Mouse (Mus musculus): ENCODE results near the gene Gm49711. TPM values are rescaled to one million over a fixed set of nuclear protein-coding genes. Genes with fewer than 3 reads are reported as not detected.
"Not testable (repeated sequence)": the region's sequence is repeated elsewhere in the genome, so short reads cannot be mapped to it uniquely, and the experiment has no call there.

Gm49711 gene
- total RNA-seq, 4 experiments from 2014 or later, result 0.39 TPM; not detected in 3

DNA sequence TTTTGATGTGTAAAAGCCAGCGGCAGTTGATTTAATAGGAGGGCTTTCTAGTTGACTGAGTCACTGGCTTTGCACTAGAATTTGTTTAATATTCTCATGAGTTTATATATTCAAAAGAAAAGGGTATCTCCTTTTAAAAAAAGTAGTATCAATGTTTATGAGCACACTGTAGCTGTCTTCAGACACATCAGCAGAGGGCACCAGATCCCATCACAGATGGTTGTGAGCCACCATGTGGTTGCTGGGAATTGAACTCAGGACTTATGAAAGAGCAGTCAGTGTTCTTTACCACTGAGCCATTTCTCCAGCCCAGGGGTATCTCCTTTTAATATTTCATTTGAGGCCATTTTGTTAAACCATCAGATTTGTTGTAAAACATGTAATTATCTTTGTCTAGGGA, 4.7 kb downstream of the Gm49711 start:
- no peak for DNase-seq (ENCODE audit: low spot score in 2 of 2)

DNA sequence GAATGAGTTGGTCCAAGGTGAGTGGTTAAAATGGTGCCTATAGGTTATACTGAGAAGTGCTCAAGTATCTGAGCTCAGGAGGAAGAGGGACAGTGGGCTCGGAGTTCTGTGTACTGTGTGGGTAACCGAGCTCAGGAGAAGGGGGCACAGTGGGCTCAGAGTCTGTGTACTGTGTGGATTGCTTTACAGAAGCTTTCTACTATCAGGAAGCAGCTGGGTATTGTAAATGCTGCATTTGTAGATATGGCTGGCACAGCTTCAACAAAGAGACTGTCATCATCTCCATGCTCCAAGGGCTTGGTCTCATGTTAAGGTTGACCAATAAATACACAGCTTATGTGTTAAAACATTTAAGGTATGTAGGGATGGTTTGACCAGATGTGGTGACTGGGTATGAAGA, 6.7 kb downstream of the Gm49711 start:
- DNase-seq (ENCODE audit: low spot score in 2 of 2), result no peak

GRCm38 (mm10) chr16:92070338-92070737, 12.2 kb downstream of the Gm49711 start:
- no peak for DNase-seq (ENCODE audit: low spot score in 2 of 2)

DNA sequence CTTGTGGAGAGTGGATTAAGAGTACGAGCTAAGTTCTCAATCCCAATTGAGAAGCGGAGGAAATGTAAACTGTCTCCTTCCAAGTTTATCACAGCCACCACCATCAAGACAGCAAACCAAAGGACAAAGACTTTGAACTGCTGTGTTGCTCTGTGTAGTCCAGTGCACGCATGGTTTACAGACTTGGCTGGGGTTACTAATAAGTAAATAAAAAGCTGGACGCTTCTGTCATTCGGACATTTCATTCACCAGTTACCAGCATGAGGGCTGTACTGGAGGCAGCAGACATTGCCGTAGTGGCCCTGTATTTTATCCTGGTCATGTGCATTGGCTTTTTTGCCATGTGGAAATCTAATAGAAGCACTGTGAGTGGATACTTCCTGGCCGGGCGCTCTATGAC, 18.7 kb downstream of the Gm49711 start:
- no peak for DNase-seq (ENCODE audit: low spot score in 2 of 2)

DNA sequence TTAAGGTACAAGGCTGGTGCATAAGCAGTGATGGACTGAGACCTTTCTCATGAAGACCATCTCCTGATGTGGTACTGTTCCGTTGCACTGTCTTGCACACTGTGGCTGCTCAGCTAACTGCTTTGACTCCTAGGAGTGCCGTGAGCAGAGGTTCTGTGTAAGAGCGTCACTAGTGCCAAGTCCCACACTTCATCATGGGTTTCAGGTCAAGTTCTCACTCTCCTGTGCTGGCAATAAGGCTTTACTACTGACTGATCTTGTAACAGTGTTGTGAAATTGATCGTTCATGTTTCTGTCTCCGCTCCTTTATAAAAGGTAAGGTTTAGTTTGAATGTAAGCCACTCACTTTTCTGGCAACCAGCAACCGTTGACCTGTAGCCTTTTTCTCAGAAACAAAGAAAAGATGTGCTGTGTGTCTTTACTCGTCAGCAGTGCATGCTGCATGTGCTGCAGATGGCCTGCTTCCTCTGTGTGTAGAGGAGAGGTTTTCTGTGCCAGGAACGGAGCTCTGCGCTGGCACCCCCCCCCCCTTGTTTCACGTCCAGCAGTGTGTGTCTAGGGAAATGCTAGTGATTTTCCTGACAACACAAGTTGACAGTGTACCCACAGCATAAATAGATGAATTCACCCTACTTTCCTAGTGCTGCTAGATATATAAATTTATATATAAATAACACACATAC, 25.8 kb downstream of the Gm49711 start:
- no peak for DNase-seq (ENCODE audit: low spot score in 2 of 2)

DNA sequence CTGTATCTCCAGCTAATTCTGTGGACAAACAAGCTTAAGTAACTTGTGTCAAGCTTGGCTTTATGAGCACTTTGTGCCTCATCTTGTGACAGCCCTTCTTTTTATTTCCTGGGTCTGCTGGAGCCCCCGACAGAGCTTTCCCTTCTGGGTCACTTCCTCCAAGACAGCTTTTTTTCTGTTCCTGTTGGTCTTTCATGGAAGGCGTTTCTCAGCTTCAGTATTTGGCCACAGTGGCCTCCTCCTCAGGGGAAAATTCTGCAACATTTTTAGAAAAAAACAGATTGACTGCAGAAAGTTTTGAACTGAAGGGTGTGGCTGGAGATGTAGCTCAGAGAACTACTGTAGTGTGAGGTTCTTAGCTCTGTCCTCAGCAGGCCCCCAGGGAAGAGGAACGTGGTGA, 31.1 kb downstream of the Gm49711 start:
- no peak for DNase-seq (ENCODE audit: low spot score in 2 of 2)

- no peak for DNase-seq (ENCODE audit: low spot score in 2 of 2)
These were observed 33.8 kb downstream of the Gm49711 start for GRCm38 (mm10) chr16:92091876-92092275.

DNA sequence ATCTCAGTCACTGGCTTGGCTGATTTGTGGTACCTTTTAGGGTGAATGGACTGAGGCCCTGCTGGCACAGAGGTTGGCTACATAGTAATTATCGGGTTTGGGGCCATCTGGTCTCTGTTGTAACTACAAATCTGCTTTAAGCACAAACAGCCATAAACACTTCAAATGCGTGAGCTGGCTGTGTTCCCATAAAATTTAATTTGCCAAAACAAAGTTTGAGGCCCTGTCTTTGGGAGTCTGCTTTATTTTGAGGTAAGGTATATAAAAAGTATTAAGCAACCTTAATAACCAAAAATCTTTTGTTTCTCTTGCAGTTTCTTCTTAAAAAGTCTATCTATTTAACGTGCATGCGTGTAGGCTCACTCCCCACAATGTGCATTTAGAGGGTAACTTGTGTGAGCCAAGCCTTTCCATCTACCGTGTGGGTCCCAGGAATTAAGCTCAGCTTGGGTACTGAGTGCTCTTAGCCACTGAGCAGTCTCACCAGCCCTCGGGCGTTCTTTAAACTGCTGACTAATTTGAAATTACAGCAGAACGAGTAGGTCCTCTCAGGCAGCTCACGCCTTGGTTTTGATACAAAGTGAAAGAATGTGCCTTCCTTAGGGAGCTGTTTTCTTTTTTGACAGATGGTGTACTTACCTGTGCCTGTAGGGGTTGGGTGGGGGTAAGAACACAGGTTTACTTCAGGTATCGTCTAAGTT, 40.4 kb downstream of the Gm49711 start:
- DNase-seq (ENCODE audit: low spot score in 2 of 2), result no peak

DNA sequence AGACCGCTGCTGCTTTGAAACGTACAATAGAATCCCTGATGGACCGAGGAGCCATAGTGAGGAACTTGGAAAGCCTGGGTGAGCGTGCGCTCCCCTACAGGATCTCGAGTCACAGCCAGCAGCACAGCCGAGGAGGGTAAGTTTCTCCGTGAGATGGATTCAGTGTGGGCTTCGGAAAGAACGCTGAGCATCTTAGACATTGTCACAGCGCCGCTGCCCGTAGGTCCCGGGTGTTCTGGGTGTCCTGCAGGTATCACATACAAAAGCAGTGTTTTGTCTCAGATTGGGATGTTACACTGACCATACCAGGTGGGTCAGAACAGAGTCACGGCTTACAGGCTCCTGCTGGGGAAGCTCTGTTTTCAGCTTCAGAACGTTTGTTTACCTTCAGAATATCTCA, 41.5 kb downstream of the Gm49711 start:
- DNase-seq (ENCODE audit: low spot score in 2 of 2), result no peak

DNA sequence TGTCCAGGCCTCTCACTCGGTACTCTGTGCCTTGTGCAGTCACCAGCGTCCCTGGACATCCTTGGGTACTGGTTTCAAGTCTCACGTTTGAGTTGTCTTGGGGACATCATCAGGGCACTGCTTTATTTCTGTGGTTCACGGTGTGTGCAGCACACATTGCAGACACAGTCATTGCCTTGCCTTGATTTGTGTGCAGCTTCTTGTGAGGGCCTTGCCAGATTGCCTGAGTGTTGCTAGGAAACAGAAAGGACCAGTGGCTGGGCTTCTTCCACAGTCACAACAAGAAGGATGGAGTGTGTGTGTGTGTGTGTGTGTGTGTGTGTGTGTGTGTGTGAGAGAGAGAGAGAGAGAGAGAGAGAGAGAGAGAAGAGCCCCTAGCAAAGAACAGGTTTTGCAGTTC, 42.0 kb downstream of the Gm49711 start:
- DNase-seq (ENCODE audit: low spot score in 2 of 2), result peak in 1 of 2 experiments; percentile 47

- no peak for DNase-seq (ENCODE audit: low spot score in 2 of 2)
These were observed 44.0 kb downstream of the Gm49711 start for GRCm38 (mm10) chr16:92102115-92102514.

DNA sequence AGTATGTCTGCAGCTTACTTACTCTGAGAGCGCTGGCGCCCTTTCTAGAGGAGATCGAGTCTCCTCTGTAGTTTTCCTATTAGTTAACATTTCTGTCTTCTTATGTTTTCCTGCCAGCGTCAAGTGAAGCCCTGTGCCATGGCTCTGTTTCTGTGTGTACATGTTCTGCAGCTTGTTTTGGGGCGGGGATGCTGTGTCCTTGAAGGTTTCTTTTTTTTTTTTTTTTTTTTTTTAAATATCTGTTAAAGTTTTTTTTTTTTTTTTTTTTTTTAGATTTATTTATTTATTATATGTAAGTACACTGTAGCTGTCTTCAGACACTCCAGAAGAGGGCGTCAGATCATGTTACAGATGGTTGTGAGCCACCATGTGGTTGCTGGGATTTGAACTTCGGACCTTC, 44.8 kb downstream of the Gm49711 start:
- DNase-seq (ENCODE audit: low spot score in 2 of 2), result not testable (repeated sequence)

DNA sequence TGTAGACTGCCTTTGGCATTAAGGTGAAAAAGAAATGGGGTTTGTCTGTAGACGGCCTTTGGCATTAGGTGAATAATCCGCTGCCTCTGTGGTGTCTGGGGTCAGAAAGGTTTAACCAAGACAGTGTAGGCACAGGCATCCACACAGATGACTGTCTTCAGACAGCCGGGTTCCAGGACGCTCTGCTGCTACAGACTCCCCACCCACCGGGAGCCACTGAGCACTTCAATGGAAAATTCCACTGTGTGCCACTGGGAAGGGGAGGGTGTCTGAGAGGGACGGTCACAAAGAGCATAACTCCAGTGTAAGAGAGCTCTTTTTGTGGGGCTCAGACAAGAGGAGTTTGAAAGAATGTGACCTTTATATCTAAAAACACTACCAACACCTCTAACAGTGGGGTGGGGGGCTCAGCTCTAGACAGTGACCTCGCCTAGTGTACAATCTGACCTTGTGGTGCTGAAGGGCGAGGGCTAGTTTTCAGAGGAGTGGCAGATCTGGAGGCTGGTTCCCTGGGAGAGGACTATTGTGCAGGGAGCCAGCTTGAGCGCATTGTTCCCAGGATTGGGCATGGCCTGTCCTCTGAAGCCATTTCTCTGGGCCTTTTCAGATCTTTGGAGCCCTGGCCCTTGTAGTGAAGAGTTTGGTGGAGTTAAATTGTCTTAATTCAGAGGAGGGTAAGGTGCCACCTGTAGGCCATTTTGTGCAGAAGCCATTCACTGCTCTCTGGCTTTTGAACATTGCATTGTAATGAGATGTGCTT, 45.6 kb downstream of the Gm49711 start:
- DNase-seq (ENCODE audit: low spot score in 2 of 2), result no peak

- DNase-seq (ENCODE audit: low spot score in 2 of 2), result no peak
These were observed 46.1 kb downstream of the Gm49711 start for GRCm38 (mm10) chr16:92104332-92104590.

DNA sequence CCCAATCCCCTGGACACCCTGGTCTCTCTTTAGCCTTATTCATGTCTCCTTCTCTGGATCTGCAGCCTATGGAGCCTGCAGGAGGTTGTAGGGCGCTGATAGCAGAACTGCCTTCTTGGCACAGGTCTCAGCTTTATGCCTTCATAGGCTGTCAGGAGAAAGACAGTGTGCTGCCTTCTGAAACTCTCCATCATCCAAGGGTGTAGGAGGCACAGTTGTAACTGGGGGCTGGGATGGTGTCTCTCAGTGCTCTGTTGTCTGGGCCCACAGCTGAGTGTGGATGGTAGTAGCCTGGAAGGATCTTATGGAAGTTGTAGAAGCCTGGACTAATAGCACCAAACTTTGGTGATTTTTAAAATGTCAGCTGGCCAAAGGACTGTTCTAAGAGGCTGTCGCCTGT, 46.8 kb downstream of the Gm49711 start:
- no peak for DNase-seq (ENCODE audit: low spot score in 2 of 2)

- no peak for DNase-seq (ENCODE audit: low spot score in 2 of 2)
These were observed 47.5 kb downstream of the Gm49711 start for GRCm38 (mm10) chr16:92105631-92106030.

DNA sequence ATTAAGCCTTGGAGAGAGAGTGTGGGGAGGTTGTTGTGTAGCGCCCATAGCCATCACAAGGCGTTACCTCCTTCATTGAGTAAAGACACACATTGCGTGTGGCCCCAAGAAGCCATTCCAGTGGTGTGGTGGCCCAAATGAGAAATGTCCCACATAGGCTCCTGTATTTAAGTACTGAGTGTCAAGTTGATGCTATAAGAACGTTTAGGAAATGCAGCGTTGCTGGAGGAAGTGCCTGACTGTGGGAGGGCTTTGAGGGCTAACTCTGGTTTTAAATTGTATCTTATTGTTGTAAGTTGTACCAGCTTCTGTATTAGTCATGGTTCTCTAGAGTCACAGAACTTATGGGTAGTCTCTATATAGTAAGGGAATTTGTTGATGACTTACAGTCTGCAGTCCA, 49.2 kb downstream of the Gm49711 start:
- no peak for DNase-seq (ENCODE audit: low spot score in 2 of 2)

DNA sequence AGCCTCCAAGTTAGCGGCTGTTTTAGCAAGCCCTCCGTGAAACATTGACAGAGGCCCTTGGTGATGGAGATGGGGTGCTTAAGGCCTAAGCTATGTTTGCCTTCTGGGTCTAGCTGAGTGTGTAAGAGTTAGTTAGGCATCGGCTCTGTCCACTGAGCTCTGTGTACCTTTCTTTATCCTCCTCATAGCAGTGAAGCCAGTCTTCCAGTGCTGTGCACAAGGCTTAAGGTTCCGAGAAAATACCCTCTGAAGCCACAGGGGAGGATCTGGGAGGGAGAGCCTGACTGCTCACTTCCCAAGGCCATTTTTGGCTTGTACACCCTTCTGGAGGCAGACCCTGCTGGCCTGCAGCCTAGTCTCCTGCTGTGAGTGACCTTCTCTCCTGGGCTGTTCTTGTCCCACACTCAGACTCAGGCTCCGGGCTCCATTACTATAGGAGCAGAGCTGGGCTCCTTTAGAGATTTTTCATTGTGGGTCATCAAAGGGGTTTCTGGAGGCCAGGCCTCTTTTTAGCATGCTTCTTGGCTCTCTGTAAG, 56.7 kb downstream of the Gm49711 start:
- DNase-seq (ENCODE audit: low spot score in 2 of 2), result no peak

GRCm38 (mm10) chr16:92115611-92116421, 57.7 kb downstream of the Gm49711 start:
- peak; percentile 63 to 66 for DNase-seq (ENCODE audit: low spot score in 2 of 2)

DNA sequence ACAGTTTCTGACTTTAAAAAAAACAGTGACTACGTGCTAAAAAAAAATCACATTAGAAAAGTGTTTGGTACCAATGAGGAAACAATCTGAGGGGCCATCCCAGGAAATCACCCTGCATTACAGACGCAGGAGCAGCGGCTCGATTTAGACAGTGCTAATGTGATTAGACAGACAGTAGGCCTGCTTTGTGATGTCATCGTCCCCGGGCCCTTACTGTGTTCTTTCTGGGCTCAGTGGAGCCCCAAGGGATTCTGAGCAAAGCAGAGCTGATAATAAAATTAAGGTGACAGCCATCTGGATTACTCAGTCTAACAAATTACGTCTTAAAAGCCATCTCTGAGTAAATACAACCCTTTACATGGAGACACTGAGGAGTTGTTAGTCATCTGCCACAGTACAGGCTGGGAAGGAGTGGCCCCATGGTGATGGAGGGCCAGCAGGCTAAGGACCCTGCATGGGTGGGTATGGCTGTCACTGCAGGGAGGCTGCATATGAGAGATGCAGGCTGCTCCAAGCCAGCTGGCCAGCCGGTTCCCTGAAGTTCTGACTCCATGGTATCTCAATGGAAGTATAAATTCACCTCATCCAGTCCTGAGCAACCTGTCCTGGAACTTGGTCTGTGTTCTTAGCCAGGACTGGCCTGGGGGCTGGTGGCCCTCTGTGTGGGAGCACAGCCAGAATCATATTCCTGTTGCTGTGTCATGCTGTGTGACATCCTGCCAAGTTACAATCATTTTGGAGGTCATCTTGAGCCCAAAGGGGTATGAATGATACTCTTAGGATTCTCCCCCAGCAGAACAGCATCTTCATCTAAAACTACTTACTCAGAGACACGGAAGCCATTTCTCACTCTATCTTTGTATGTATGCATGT, 59.5 kb downstream of the Gm49711 start:
- DNase-seq (ENCODE audit: low spot score in 2 of 2), result no peak

Data from layer of hippocampus, adult 8-10 months (tissue).